Mouse (Mus musculus) cerebellum, adult 2 months (tissue): Measurements from ENCODE around the gene Map4k5. TPM values are rescaled to one million over a fixed set of nuclear protein-coding genes. Genes with fewer than 3 reads are reported as not detected.
A peak's percentile ranks its signal among the peaks of the same experiment; 100 is the strongest.

Source experiments
- DNase-seq, 2 experiments: peaks; one replicate each; pipeline ENCODE4 v3.0.0; 2021
- H3K27ac ChIP-seq: fragments of 200-500 bp; 2 replicates; pipeline ENCODE4 v1.5.1; 2012; ENCODE audit warnings: low read length, control low read depth, inconsistent platforms; ENCODE audit not compliant: insufficient read depth
- H3K27me3 ChIP-seq: fragments of 200-500 bp; 2 replicates; pipeline ENCODE4 v1.6.1; 2012; ENCODE audit warnings: inconsistent platforms, mild to moderate bottlenecking, low read length, moderate library complexity; ENCODE audit not compliant: control insufficient read depth, insufficient read depth
- H3K4me1 ChIP-seq: fragments of 200-500 bp; 2 replicates; pipeline ENCODE4 v1.6.1; 2011; ENCODE audit warnings: low read length; ENCODE audit not compliant: control insufficient read depth, insufficient read depth
- H3K4me3 ChIP-seq: fragments of 200-500 bp; replicated peaks from 2 replicates; pipeline ENCODE3; 2011; ENCODE audit warnings: mild to moderate bottlenecking, low read depth, low read length, control low read depth; ENCODE audit not compliant: insufficient read depth
- CTCF ChIP-seq: fragments of 200-500 bp; IDR thresholded peaks from 2 replicates; pipeline ENCODE4 v1.5.1; 2011; ENCODE audit warnings: low read depth, mild to moderate bottlenecking, control low read depth, low read length, moderate library complexity, borderline replicate concordance; ENCODE audit not compliant: insufficient read depth
- POLR2A ChIP-seq: fragments of 200-500 bp; IDR thresholded peaks from 2 replicates; pipeline ENCODE4 v1.6.1; 2011; ENCODE audit warnings: low read length, control low read depth, borderline replicate concordance; ENCODE audit not compliant: insufficient read depth
- WGBS: fragments of 180-500 bp; shearing (Covaris S2); methylation state at CpG from one replicate; pipeline ENCODE4 v1.1.7; 2018; 5-methylcytosine and 5-hydroxymethylcytosine counted together
- polyA plus RNA-seq: library from polyadenylated mRNA; depleted of rRNA; stranded (reverse); fragments of >200 nt; gene quantifications from 2 replicates; pipeline ENCODE4 v1.2.3, GENCODE M21; 2012

Map4k5 gene
- polyA plus RNA-seq, 1 experiment: 22.7 TPM

GRCm38 (mm10) chr12:69824881-69825597, 68.0 kb downstream of the Map4k5 start:
- no peak for DNase-seq
- TF ChIP-seq CTCF (no peak), POLR2A (no peak)
- 91% methylated on average over 9 of the region's 9 CpGs for WGBS
- no peak overlapping the region for H3K4me3 ChIP-seq
- H3K27ac ChIP-seq: no peak overlapping the region
- H3K27me3 ChIP-seq: no peaks in the 10 kb centered on the region
- H3K4me1 ChIP-seq: no peaks in the 10 kb centered on the region

DNA sequence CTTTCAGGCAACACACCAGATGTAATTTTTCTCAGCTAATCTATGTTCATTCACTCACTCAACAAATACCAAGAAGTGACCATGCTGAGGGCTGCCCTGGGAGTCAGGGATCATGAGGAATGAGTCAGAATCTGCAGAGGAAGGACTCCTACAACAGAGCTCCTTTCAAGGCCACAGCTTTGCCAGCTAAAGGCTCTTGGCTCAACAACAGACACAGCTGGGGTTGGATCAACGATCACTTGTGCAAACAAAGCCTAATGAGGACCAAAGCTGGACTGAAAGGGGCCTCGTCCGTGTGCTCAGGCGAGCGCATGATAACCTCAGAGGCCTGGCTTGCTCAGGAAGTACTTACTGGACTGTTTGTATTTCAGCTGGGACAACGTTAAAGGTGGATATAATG, 78.7 kb downstream of the Map4k5 start:
- no peak for DNase-seq
- Histone ChIP-seq H3K27me3 (no peaks in the 10 kb centered on the region), H3K4me1 (peaks cover 17% of the 10 kb centered on the region), H3K4me3 (no peak overlapping the region), H3K27ac (peak overlapping the region; percentile 80)
- WGBS: 36% methylated on average over 6 of the region's 6 CpGs
- TF ChIP-seq CTCF (no peak), POLR2A (no peak)

- H3K27ac ChIP-seq: peak overlapping the region; percentile 80
- no peak overlapping the region for H3K4me3 ChIP-seq
Observed at GRCm38 (mm10) chr12:69813596-69813995, 79.4 kb downstream of the Map4k5 start.

GRCm38 (mm10) chr12:69812986-69813385, 80.0 kb downstream of the Map4k5 start:
- WGBS: 83% methylated on average over 3 of the region's 3 CpGs
- Histone ChIP-seq H3K27me3 (no peaks in the 10 kb centered on the region), H3K4me3 (no peak overlapping the region), H3K4me1 (peaks cover 17% of the 10 kb centered on the region), H3K27ac (no peak overlapping the region)
- TF ChIP-seq CTCF: no peak
- no peak for TF ChIP-seq POLR2A
- no peak for DNase-seq

More at GRCm38 (mm10) chr12:69813596-69813995, 79.4 kb downstream of the Map4k5 start:
- peak; percentile 20 to 37 for DNase-seq
- TF ChIP-seq CTCF (no peak), POLR2A (no peak)
- 6% methylated on average over 2 of the region's 2 CpGs for WGBS
- H3K27me3 ChIP-seq: no peaks in the 10 kb centered on the region
- peaks cover 17% of the 10 kb centered on the region for H3K4me1 ChIP-seq

DNA sequence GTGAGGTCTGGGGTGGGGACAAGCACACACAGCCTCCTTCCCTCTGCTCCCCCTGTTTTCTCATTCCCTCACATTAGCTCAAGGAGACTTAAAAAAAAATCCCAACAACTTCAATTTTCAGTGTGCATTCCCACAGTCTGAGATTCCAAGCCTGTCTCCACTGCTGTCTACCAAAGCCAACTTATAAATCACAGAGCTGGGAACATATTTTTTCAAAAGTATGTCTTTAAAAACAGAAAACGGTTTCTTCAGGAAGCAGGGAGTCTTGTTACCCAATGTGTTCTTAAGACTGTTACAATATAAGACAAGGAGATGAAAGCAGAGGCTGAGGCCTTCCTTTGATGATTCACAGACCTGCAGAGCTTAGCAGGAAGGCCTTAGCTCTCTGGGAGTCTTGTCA, 81.0 kb downstream of the Map4k5 start:
- Histone ChIP-seq H3K27ac (no peak overlapping the region), H3K4me1 (peaks cover 17% of the 10 kb centered on the region), H3K27me3 (no peaks in the 10 kb centered on the region), H3K4me3 (no peak overlapping the region)
- TF ChIP-seq CTCF (no peak), POLR2A (no peak)
- WGBS: 56% methylated on average over 1 of the region's 1 CpGs
- no peak for DNase-seq

- DNase-seq: no peak
- 77% methylated on average over 3 of the region's 3 CpGs for WGBS
- TF ChIP-seq CTCF (no peak), POLR2A (no peak)
Observed at GRCm38 (mm10) chr12:69809439-69809838, 83.6 kb downstream of the Map4k5 start.

GRCm38 (mm10) chr12:69807399-69807985, 85.5 kb downstream of the Map4k5 start:
- Histone ChIP-seq H3K4me3 (no peak overlapping the region), H3K4me1 (no peaks in the 10 kb centered on the region), H3K27ac (no peak overlapping the region), H3K27me3 (no peaks in the 10 kb centered on the region)
- DNase-seq: no peak
- 77% methylated on average over 11 of the region's 11 CpGs for WGBS
- TF ChIP-seq CTCF (no peak), POLR2A (no peak)

More at GRCm38 (mm10) chr12:69809439-69809838, 83.6 kb downstream of the Map4k5 start:
- Histone ChIP-seq H3K4me3 (no peak overlapping the region), H3K27ac (no peak overlapping the region), H3K4me1 (peaks cover 12% of the 10 kb centered on the region), H3K27me3 (no peaks in the 10 kb centered on the region)

DNA sequence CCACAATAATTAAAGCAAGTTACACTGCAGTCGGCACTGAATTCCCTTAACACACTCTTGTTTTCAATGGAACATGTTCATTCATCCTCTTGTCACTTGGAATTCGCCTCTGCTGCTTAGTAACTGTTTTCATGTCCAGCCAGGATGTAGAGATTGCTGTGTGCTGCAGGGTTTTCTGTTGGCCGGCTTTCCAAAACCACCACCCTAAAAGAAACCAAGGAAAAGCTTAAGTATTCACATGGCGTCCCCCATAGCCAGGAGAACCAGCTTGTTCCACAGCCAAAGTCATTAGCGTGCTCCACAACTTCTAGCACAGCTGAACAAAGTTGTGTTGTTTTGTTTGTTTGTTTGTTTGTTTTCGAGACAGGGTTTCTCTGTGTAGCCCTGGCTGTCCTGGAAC, 87.9 kb downstream of the Map4k5 start:
- no peak for TF ChIP-seq CTCF
- no peak for TF ChIP-seq POLR2A
- H3K4me1 ChIP-seq: no peaks in the 10 kb centered on the region
- no peak overlapping the region for H3K4me3 ChIP-seq
- H3K27ac ChIP-seq: no peak overlapping the region
- H3K27me3 ChIP-seq: no peaks in the 10 kb centered on the region
- 87% methylated on average over 6 of the region's 6 CpGs for WGBS
- DNase-seq: no peak
